Mouse (Mus musculus) liver, adult (tissue): ENCODE measurements around the gene Tulp4.

Experiments used
- GATA4 ChIP-seq: IDR thresholded peaks from 2 replicates; pipeline ENCODE4 v1.6.1; 2014; ENCODE audit warnings: mild to moderate bottlenecking, low read length; ENCODE audit not compliant: insufficient replicate concordance

Tulp4 gene

DNA sequence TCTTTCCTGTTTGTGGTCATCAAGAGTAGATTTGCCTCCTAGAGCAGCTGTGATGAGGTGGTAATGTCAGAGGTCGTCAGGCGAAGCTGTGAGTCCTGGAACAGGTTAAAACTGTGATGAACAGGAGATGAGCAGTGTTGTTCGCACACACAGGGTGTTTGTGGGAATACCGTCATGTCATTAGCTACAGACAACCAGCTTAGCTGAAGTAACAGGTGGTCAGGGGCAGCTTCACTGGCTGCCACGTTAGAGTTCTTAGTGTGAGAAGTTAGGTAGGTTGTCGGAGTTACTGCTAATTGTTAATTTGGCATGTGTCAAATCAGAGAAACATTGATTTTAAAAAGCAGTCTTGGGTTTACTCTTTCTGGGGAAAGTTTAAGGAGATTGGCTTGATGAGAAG, 7.4 kb downstream of the Tulp4 start:
- no peak for TF ChIP-seq GATA4

- TF ChIP-seq GATA4: no peak
These were observed 8.8 kb downstream of the Tulp4 start for GRCm38 (mm10) chr17:6115085-6115484.

DNA sequence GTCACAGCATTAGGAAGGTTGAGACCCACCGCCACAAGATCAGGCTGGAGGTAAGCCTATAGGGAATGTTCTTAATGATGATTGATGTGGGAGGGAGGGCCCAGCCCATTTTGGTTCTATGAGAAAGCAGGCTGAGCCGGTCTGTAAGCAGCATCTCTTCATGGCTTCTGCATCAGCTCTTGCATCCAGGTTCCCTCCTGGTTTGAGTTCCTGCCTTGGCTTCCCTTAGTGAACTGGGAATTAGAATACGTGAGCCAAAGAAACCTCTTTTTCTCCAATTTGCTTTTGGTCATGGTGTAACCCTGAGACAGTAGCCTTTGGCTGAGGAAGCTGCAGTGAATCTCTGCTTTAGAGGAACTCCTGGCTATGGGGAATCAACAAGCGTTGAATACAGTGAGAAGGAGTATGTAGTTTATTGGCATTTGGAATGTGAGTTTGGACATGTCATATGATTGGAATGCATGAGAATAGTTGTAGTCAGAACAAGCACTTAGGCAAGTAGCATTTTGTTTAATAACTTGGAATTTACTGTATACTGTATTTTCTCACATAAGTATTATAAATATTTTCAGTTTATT, 11.0 kb downstream of the Tulp4 start:
- no peak for TF ChIP-seq GATA4

- no peak for TF ChIP-seq GATA4
These were observed 11.7 kb downstream of the Tulp4 start for GRCm38 (mm10) chr17:6117917-6118316.

DNA sequence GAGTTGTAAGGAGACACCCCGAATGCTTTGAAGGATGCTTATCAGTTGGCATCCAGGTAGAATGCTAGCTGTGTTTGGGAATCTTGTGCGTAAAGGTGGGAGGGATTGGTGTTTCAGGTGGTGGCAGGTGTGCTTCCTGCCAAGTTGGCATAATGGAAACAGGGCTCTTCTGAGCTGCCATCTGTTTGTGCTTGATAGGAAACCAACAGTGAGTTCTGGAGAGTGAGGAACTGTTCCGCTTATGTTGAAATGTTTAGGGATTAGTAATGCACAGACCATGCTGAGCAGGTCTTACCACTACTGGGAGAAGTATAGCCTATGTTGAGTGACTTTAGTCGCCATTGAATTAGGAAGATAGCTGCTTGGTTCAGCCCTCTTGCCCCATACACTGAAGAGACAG, 12.6 kb downstream of the Tulp4 start:
- no peak for TF ChIP-seq GATA4

DNA sequence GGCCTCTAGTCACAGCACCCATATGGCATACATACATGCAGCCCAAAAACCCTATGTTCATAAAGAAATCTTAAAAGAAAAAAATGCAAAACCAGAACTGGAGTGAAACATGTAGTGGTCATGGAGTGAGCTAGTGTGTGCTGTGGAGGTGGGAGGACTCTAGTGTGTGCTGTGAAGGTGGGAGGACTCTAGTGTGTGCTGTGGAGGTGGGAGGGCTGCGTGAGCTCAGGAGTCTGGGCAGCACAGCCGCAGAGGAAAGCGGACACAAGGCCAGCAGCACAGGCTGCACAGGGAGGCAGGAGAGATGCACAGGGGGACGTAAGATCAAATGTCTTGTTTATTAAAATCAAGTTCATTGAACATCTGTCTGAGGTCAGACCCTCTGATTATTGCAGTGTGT, 17.5 kb downstream of the Tulp4 start:
- no peak for TF ChIP-seq GATA4

GRCm38 (mm10) chr17:6125441-6125840, 19.2 kb downstream of the Tulp4 start:
- TF ChIP-seq GATA4: no peak

GRCm38 (mm10) chr17:6128039-6128438, 21.8 kb downstream of the Tulp4 start:
- TF ChIP-seq GATA4: no peak

DNA sequence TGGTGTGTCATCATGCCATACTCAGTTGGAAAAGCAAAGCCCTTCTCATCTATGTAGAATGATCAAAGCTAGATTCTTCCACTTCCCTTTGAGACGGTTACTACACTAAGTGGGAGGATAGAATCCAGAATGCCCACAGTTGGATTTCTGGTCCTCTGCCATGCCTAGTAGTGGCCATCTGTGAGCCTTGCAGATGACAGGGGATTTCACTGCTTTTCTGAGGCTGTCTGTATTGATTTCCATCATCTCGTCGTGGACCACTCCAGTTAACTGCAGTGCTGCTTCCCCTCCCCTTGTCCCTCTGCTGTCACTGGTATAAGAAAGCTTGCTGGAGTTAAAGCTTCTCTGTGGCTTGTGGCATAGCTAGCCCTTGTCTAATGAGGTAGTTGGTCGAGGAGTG, 23.1 kb downstream of the Tulp4 start:
- no peak for TF ChIP-seq GATA4

DNA sequence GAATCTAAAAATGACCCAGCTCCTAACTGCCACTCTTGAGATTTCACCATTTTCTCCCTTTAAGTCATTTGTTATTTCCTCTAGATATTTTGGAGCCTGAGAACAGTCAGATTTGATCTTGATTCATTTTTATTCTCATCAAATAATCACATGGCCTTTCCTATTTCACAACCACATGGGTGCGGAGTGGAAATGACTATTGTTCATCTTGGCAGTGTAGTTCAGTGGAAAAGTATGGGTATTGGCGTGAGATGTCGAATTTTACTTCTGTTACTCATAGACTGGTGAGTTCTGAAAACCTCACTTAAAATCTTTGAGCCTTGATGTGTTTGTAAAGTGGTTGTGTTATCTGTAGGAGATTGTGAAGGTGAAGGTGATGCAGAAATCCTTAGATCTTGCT, 24.8 kb downstream of the Tulp4 start:
- TF ChIP-seq GATA4: no peak

GRCm38 (mm10) chr17:6140875-6141274, 34.6 kb downstream of the Tulp4 start:
- TF ChIP-seq GATA4: no peak

DNA sequence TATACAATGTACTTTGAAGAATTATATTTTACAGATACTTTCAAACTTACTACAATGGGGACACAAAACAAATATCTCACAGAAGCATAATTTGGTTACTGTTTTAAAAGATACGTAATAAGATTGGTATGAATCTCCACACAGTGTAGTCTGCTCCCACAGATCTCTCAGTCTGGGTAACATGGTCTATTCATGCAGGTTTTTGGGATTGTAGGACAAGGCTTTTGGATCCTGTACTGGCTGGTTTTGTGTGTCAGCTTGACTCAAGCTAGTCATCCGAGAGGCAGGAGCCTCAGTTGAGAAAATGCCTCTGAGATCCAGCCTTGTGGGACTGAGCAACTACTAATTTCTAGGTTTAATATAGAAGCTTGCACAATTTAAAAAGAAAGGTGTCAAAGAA, 35.1 kb downstream of the Tulp4 start:
- TF ChIP-seq GATA4: no peak

GRCm38 (mm10) chr17:6145244-6145643, 39.0 kb downstream of the Tulp4 start:
- no peak for TF ChIP-seq GATA4

DNA sequence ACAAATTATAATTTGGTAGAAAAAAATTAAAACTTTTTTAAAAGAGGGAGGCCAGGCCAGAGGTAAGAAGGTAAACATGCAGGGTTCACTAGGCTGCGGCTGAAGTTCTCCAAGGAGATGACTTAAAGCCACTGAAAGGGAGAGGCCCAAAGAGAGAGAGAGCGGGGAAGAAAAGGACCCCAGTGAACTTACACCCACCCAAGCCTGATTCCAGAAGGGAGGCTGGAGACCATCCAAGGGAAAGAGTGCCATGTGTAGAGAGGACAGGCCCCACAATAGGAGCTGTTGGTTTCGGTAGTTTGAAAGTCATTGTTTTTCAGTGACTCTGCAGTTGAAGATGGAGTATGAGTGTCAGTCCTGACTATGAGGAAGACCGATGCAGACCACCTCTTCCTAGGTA, 46.7 kb downstream of the Tulp4 start:
- no peak for TF ChIP-seq GATA4

- no peak for TF ChIP-seq GATA4
These were observed 47.3 kb downstream of the Tulp4 start for GRCm38 (mm10) chr17:6153581-6153980.

GRCm38 (mm10) chr17:6154366-6154765, 48.1 kb downstream of the Tulp4 start:
- no peak for TF ChIP-seq GATA4

- TF ChIP-seq GATA4: no peak
These were observed 54.3 kb downstream of the Tulp4 start for GRCm38 (mm10) chr17:6160495-6160894.

DNA sequence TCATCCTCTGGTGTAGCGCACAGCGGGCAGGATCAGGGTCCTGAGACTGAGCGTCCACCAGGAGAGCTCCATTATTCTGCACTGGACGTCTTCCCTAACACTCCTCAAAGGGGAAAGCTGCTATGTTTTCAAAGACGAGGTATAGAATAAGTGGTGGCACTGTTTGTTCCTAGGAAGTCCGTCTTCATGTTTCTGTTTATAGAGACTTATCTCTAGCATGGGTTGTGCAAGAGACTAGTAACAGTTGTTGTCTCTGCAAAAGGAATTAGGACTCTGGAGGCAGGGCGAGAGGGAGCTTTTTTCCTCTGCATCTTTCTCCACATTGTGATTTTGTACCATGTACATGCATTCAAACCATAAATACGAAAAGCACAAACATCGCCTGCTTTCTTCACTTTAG, 55.7 kb downstream of the Tulp4 start:
- TF ChIP-seq GATA4: no peak
